Mouse (Mus musculus): ENCODE data around the gene Cyp2c70. TPM values are rescaled to one million over a fixed set of nuclear protein-coding genes. Genes with fewer than 3 reads are reported as not detected.
"Not testable (repeated sequence)": the region's sequence is repeated elsewhere in the genome, so short reads cannot be mapped to it uniquely, and the experiment has no call there.

Cyp2c70 gene
- total RNA-seq (2021) = under 1 TPM; 0.26 to 0.34 TPM
- long read RNA-seq, experiment 1 = 0 reads
- long read RNA-seq, experiment 2 = 0 reads

GRCm38 (mm10) chr19:40187160-40187559 lies at the start of gene Cyp2c70:
Cyp2c70 (minus strand) TSS chr19:40187333.
- no peak for DNase-seq

- DNase-seq = no peak
Observed at GRCm38 (mm10) chr19:40232560-40232959, 45.4 kb upstream of the Cyp2c70 start.

GRCm38 (mm10) chr19:40231825-40232541 lies 44.9 kb upstream of the Cyp2c70 start:
- DNase-seq = no peak

- DNase-seq = no peak
Observed at GRCm38 (mm10) chr19:40231074-40231738, 44.1 kb upstream of the Cyp2c70 start.

- DNase-seq = no peak
Observed at GRCm38 (mm10) chr19:40226516-40227151, 39.5 kb upstream of the Cyp2c70 start.

- DNase-seq = no peak
Observed at GRCm38 (mm10) chr19:40225761-40226110, 38.6 kb upstream of the Cyp2c70 start.

- peak; percentile 82 for DNase-seq
Observed at GRCm38 (mm10) chr19:40225102-40225760, 38.1 kb upstream of the Cyp2c70 start.

- not testable (repeated sequence) for DNase-seq
Observed at GRCm38 (mm10) chr19:40222307-40222706, 35.2 kb upstream of the Cyp2c70 start.

GRCm38 (mm10) chr19:40220878-40221277 lies 33.7 kb upstream of the Cyp2c70 start:
- no peak for DNase-seq

- DNase-seq = not testable (repeated sequence)
Observed at GRCm38 (mm10) chr19:40202947-40203346, 15.8 kb upstream of the Cyp2c70 start.

GRCm38 (mm10) chr19:40190596-40190995 lies 3.5 kb upstream of the Cyp2c70 start:
- DNase-seq = no peak

GRCm38 (mm10) chr19:40183600-40183999 lies 3.5 kb downstream of the Cyp2c70 start:
- DNase-seq = no peak

- DNase-seq = no peak
Observed at GRCm38 (mm10) chr19:40178311-40178710, 8.8 kb downstream of the Cyp2c70 start.

GRCm38 (mm10) chr19:40168391-40168790 lies 18.7 kb downstream of the Cyp2c70 start:
- not testable (repeated sequence) for DNase-seq

- not testable (repeated sequence) for DNase-seq
Observed at GRCm38 (mm10) chr19:40126996-40127395, 60.1 kb downstream of the Cyp2c70 start.

GRCm38 (mm10) chr19:40125165-40125564 lies 62.0 kb downstream of the Cyp2c70 start:
- DNase-seq = not testable (repeated sequence)

- DNase-seq = not testable (repeated sequence)
Observed at GRCm38 (mm10) chr19:40119624-40120023, 67.5 kb downstream of the Cyp2c70 start.

Other genes with a start within 250 kb of the Cyp2c70 start
- gene Cyp2c37, start 194.9 kb downstream of the Cyp2c70 start, total RNA-seq (2021) = under 1 TPM in 1 of 2 experiments, not detected in 1; 0.14 TPM
- gene Cyp2c54, start 113.5 kb downstream of the Cyp2c70 start, total RNA-seq (2021) = not detected
- gene Cyp2c50, start 97.6 kb downstream of the Cyp2c70 start, total RNA-seq (2021) = not detected
- gene Pdlim1, start 84.5 kb upstream of the Cyp2c70 start, total RNA-seq (2021) = 100 to 1,000 TPM; 156 to 157 TPM